Mouse (Mus musculus) liver, embryonic 14.5 days (tissue): ENCODE data around the gene Hspa1a.

ENCODE experiments used
- CTCF ChIP-seq: IDR thresholded peaks from 2 replicates; pipeline ENCODE4 v1.5.1; 2016; ENCODE audit warnings: antibody characterized with exemption, low read depth, control low read depth
- EP300 ChIP-seq: IDR thresholded peaks from 2 replicates; pipeline ENCODE4 v1.6.1; 2016; ENCODE audit warnings: antibody characterized with exemption, low read depth

DNA sequence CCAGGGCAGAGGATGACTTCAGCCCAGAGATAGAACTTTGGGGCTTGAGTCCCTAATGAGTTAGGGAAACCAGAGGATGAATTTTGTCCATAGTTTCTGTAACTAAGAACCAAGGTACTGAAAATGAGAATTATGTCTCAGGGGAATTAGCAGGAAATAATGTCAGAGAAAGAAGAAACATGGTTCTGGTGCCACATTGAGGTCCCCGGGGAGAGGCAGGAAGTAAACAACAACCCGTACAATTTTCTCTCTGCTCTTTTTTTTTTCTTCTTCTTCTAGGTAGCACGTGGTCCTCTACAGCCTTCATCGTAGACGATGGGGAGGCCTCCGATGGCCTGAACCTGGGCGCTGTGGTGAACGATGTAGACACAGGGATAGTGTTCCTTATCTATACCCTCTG is 39.7 kb downstream of the Hspa1a start:
- TF ChIP-seq CTCF (no peak), EP300 (no peak)
